Comparison of ENCODE assay signal across 18 mouse cellular contexts in genomic region chr1:56206615-56207267, GRCm38 (mm10).
"Had no signal": no experiment of that assay in that cellular context is flagged by ENCODE, and none has a peak within 500 bp of the region (broad histone marks: within the 10 kb centered on the region; RNA-seq: fewer than 3 reads in every experiment).

No protein-coding gene starts in this region.

- H3K9me3 ChIP-seq: liver, embryonic 15.5 days; lung, embryonic 15.5 days; megakaryocyte, embryonic 14.5 days; midbrain, embryonic 13.5 days; midbrain, embryonic 15.5 days; neural tube, embryonic 12.5 days; stomach, embryonic 15.5 days had no signal

- H3K4me2 ChIP-seq: liver, embryonic 15.5 days; lung, embryonic 15.5 days; midbrain, embryonic 11.5 days; midbrain, embryonic 13.5 days; midbrain, embryonic 15.5 days; neural tube, embryonic 12.5 days; stomach, embryonic 15.5 days had no signal

- ATAC-seq: liver, postnatal 0 days; midbrain, embryonic 13.5 days; midbrain, embryonic 15.5 days had no signal

- H3K9ac ChIP-seq: liver, embryonic 15.5 days; liver, postnatal 0 days; lung, embryonic 15.5 days; midbrain, embryonic 13.5 days; midbrain, embryonic 15.5 days; neural tube, embryonic 12.5 days; stomach, embryonic 15.5 days had no signal

- H3K27me3 ChIP-seq: liver, embryonic 15.5 days; lung, embryonic 15.5 days; megakaryocyte, embryonic 14.5 days; midbrain, embryonic 13.5 days; midbrain, embryonic 15.5 days; neural tube, embryonic 12.5 days; stomach, embryonic 15.5 days had no signal

- H3K27ac ChIP-seq: liver, embryonic 15.5 days; lung, embryonic 15.5 days; macrophage; midbrain, embryonic 13.5 days; midbrain, embryonic 15.5 days; neural tube, embryonic 12.5 days; stomach, embryonic 15.5 days; stomach, postnatal 0 days had no signal

- H3K4me3 ChIP-seq: liver, embryonic 15.5 days; lung, embryonic 15.5 days; megakaryocyte, embryonic 14.5 days; midbrain, embryonic 13.5 days; midbrain, embryonic 15.5 days; neural tube, embryonic 12.5 days; stomach, embryonic 15.5 days had no signal

- H3K4me1 ChIP-seq: liver, embryonic 15.5 days; lung, embryonic 15.5 days; megakaryocyte, embryonic 14.5 days; midbrain, embryonic 13.5 days; midbrain, embryonic 15.5 days; neural tube, embryonic 12.5 days; stomach, embryonic 15.5 days had no signal

- H3K36me3 ChIP-seq: liver, embryonic 15.5 days; lung, embryonic 15.5 days; midbrain, embryonic 13.5 days; midbrain, embryonic 15.5 days; neural tube, embryonic 12.5 days; stomach, embryonic 15.5 days had no signal

- DNase-seq: liver, postnatal 0 days; lung, adult 2 months; lung, postnatal 10 days; right cerebral cortex, postnatal 14 days; right cerebral cortex, postnatal 4 days; thymus, adult 2 months; thymus, postnatal 25 days; thymus, postnatal 4 days had no signal
